Mouse (Mus musculus) forebrain, embryonic 11.5 days (tissue): ENCODE data around the gene Mlxipl. TPM values are rescaled to one million over a fixed set of nuclear protein-coding genes. Genes with fewer than 3 reads are reported as not detected.
A peak's percentile ranks its signal among the peaks of the same experiment; 100 is the strongest.

Experiments used
- ATAC-seq: fragments of 200-750 bp; cut with Nextera tagmentation; replicated peaks from 2 replicates; pipeline ENCODE4 v1.8.0; 2017; ENCODE audit warnings: moderate TSS enrichment; ENCODE audit not compliant: low FRiP score
- DNase-seq: peaks from one replicate; pipeline ENCODE4 v3.0.0-alpha.2; 2017; ENCODE audit warnings: low spot score
- H3K27ac ChIP-seq: fragments of 300-500 bp; sonication (generic); 2 replicates; pipeline ENCODE4 v1.5.1; 2014; ENCODE audit warnings: low read depth, low read length
- H3K27me3 ChIP-seq: fragments of 300-500 bp; sonication (generic); 2 replicates; pipeline ENCODE4 v1.6.1; 2014; ENCODE audit warnings: mild to moderate bottlenecking, low read length, mixed read lengths; ENCODE audit not compliant: control insufficient read depth, insufficient read depth
- H3K36me3 ChIP-seq: fragments of 300-500 bp; sonication (generic); 2 replicates; pipeline ENCODE4 v1.6.1; 2014; ENCODE audit warnings: mild to moderate bottlenecking, low read length, moderate library complexity, mixed read lengths; ENCODE audit not compliant: control insufficient read depth, insufficient read depth
- H3K4me1 ChIP-seq: fragments of 300-500 bp; sonication (generic); replicated peaks from 2 replicates; pipeline ENCODE4 v1.6.1; 2014; ENCODE audit warnings: low read length, mixed read lengths; ENCODE audit not compliant: control insufficient read depth, insufficient read depth
- H3K4me2 ChIP-seq: fragments of 300-500 bp; sonication (generic); 2 replicates; pipeline ENCODE4 v1.6.1; 2014; ENCODE audit warnings: low read depth, mild to moderate bottlenecking, low read length, moderate library complexity, mixed read lengths; ENCODE audit not compliant: severe bottlenecking
- H3K4me3 ChIP-seq: fragments of 300-500 bp; sonication (generic); 2 replicates; pipeline ENCODE4 v1.5.1; 2014; ENCODE audit warnings: low read depth, low read length
- H3K9ac ChIP-seq: fragments of 300-500 bp; sonication (generic); 2 replicates; pipeline ENCODE4 v1.6.1; 2014; ENCODE audit warnings: low read length
- H3K9me3 ChIP-seq: fragments of 300-500 bp; sonication (generic); 2 replicates; pipeline ENCODE4 v1.6.1; 2016; ENCODE audit warnings: low read length, mixed read lengths; ENCODE audit not compliant: control insufficient read depth
- WGBS: fragments of 180-500 bp; shearing (Covaris S2); extraction: QIAGEN DNeasy Blood & Tissue Kit; methylation state at CpG from one replicate; pipeline ENCODE4 v1.1.7; 2014; 5-methylcytosine and 5-hydroxymethylcytosine counted together
- polyA plus RNA-seq: library from polyadenylated mRNA; unstranded; fragments of >200 nt; fragmentation: Nextera tagmentation; extraction: Ambion mirVana; gene quantifications from 2 replicates; pipeline ENCODE4 v1.2.1, GENCODE M21; 2014

The Mlxipl gene
- polyA plus RNA-seq, 1 experiment from 2014 or later, result 2.4 TPM

GRCm38 (mm10) chr5:135186231-135186620 lies 96.5 kb downstream of the Mlxipl start:
- WGBS, result 20% methylated on average over 10 of the region's 10 CpGs
- Histone ChIP-seq H3K4me3 (peak overlapping the region; percentile 99), H3K4me2 (peak overlapping the region; percentile 70), H3K9ac (peak overlapping the region; percentile 100), H3K27me3 (no peaks in the 10 kb centered on the region), H3K9me3 (no peaks in the 10 kb centered on the region), H3K4me1 (peaks cover 7% of the 10 kb centered on the region), H3K27ac (peak overlapping the region; percentile 97), H3K36me3 (peaks cover 2% of the 10 kb centered on the region; the same call in 1 of the 2 replicates)
- ATAC-seq, result peak; percentile 26; the same call in 1 of the 2 replicates
- DNase-seq, result no peak

GRCm38 (mm10) chr5:135186621-135187348 lies 97.1 kb downstream of the Mlxipl start, which contains the start of gene Baz1b:
Gene Baz1b (plus strand): TSS chr5:135187264.
- under 1% methylated on average over 57 of the region's 57 CpGs for WGBS
- DNase-seq (peak; percentile 99), ATAC-seq (peak; percentile 95)
- peak within 1 kb of the TSS; percentile 100 for H3K9ac ChIP-seq
- H3K4me1 ChIP-seq, result peaks cover 7% of the 10 kb centered on the region
- no peaks in the 10 kb centered on the region for H3K9me3 ChIP-seq
- peak within 1 kb of the TSS; percentile 97 for H3K27ac ChIP-seq
- H3K4me2 ChIP-seq, result peak within 1 kb of the TSS; percentile 70
- H3K36me3 ChIP-seq, result no peaks in the 10 kb centered on the region
- no peaks in the 10 kb centered on the region for H3K27me3 ChIP-seq
- H3K4me3 ChIP-seq, result peak within 1 kb of the TSS; percentile 99

- no peaks in the 10 kb centered on the region for H3K36me3 ChIP-seq
- ATAC-seq, result peak; percentile 64
- under 1% methylated on average over 100 of the region's 102 CpGs for WGBS
Measured at GRCm38 (mm10) chr5:135187349-135188213, 97.9 kb downstream of the Mlxipl start.

More at GRCm38 (mm10) chr5:135187349-135188213, 97.9 kb downstream of the Mlxipl start:
- H3K27ac ChIP-seq, result peak overlapping the region; percentile 97
- no peaks in the 10 kb centered on the region for H3K27me3 ChIP-seq
- H3K4me1 ChIP-seq, result peaks cover 7% of the 10 kb centered on the region
- peak overlapping the region; percentile 70 for H3K4me2 ChIP-seq
- H3K4me3 ChIP-seq, result peak overlapping the region; percentile 99
- no peaks in the 10 kb centered on the region for H3K9me3 ChIP-seq
- H3K9ac ChIP-seq, result peak overlapping the region; percentile 100
- no peak for DNase-seq

Other genes with a start within 250 kb of the Mlxipl start
- not detected in 2 replicates for gene Tmem270, start 183.2 kb upstream of the Mlxipl start, polyA plus RNA-seq
- gene Cldn13, start 174.4 kb upstream of the Mlxipl start, polyA plus RNA-seq, result 3.6 and 3.8 TPM in 2 replicates
- 7.3 and 10.4 TPM in 2 replicates for gene Mettl27, start 157.5 kb upstream of the Mlxipl start, polyA plus RNA-seq
- 5.6 and 7.0 TPM in 2 replicates for gene Cldn4, start 143.0 kb upstream of the Mlxipl start, polyA plus RNA-seq
- gene Cldn3, start 103.7 kb upstream of the Mlxipl start, polyA plus RNA-seq, result 4.4 and 7.3 TPM in 2 replicates
- gene Abhd11, start 80.7 kb upstream of the Mlxipl start, polyA plus RNA-seq, result 38.9 and 39.1 TPM in 2 replicates
- 11.2 and 14.9 TPM in 2 replicates for gene Stx1a, start 66.4 kb upstream of the Mlxipl start, polyA plus RNA-seq
- 26.2 and 27.1 TPM in 2 replicates for gene Dnajc30, start 25.7 kb upstream of the Mlxipl start, polyA plus RNA-seq
- 142 and 148 TPM in 2 replicates for gene Bud23, start 24.9 kb upstream of the Mlxipl start, polyA plus RNA-seq
- 13.3 and 14.2 TPM in 2 replicates for gene Vps37d, start 11.6 kb upstream of the Mlxipl start, polyA plus RNA-seq
- gene Tbl2, start 59.8 kb downstream of the Mlxipl start, polyA plus RNA-seq, result 24.5 and 25.8 TPM in 2 replicates
- gene Bcl7b, start 78.4 kb downstream of the Mlxipl start, polyA plus RNA-seq, result 43.8 and 46.8 TPM in 2 replicates
- gene Baz1b, start 97.4 kb downstream of the Mlxipl start, polyA plus RNA-seq, result 76.3 and 83.6 TPM in 2 replicates
- 19.5 and 19.7 TPM in 2 replicates for gene Fzd9, start 161.3 kb downstream of the Mlxipl start, polyA plus RNA-seq